Mouse (Mus musculus): ENCODE measurements around the gene Ear6. TPM values are rescaled to one million over a fixed set of nuclear protein-coding genes. Genes with fewer than 3 reads are reported as not detected.

Ear6 gene
- polyA plus RNA-seq, 1 experiment from 2014 or later, result not detected

- H3K4me3 ChIP-seq (ENCODE audit: control insufficient read depth in 1 of 2, insufficient read depth in 1 of 2, low read depth in 1 of 2, low read length in 2 of 2), result no peak overlapping the region
- H3K27ac ChIP-seq (replicated peaks in 1 of 2; ENCODE audit: control insufficient read depth in 1 of 2, insufficient read depth in 1 of 2, low read depth in 2 of 2, low read length in 2 of 2), result no peak overlapping the region
- no peaks in the 10 kb centered on the region for H3K27me3 ChIP-seq (ENCODE audit: control insufficient read depth, insufficient read depth, low read length)
- WGBS, result 79% methylated on average over 14 of the region's 14 CpGs
- no peak for ATAC-seq (ENCODE audit: insufficient number of reproducible peaks, insufficient read depth, low FRiP score, low read depth)
- peaks cover 26% of the 10 kb centered on the region for H3K36me3 ChIP-seq (ENCODE audit: control insufficient read depth, insufficient read depth, low read length)
- no peak overlapping the region for H3K4me2 ChIP-seq (ENCODE audit: low read length)
- peaks cover 7 to 13% of the 10 kb centered on the region in 2 experiments; a peak in 3 of 4 replicates for H3K4me1 ChIP-seq (ENCODE audit: control insufficient read depth in 2 of 2, insufficient read depth in 2 of 2, low read length in 2 of 2)
- no peaks in the 10 kb centered on the region for H3K9me3 ChIP-seq (ENCODE audit: control insufficient read depth, low read length)
- no peak overlapping the region for H3K9ac ChIP-seq (ENCODE audit: low read length)
Observed at GRCm38 (mm10) chr14:51895071-51895470, 41.6 kb downstream of the Ear6 start.

GRCm38 (mm10) chr14:51896019-51896418, 42.5 kb downstream of the Ear6 start:
- ATAC-seq (ENCODE audit: insufficient number of reproducible peaks, insufficient read depth, low FRiP score, low read depth), result no peak
- H3K4me1 ChIP-seq (ENCODE audit: control insufficient read depth in 2 of 2, insufficient read depth in 2 of 2, low read length in 2 of 2), result peaks cover 7 to 13% of the 10 kb centered on the region in 2 experiments; a peak in 3 of 4 replicates
- 68% methylated on average over 6 of the region's 6 CpGs for WGBS

GRCm38 (mm10) chr14:51896539-51897170, 43.2 kb downstream of the Ear6 start:
- no peak overlapping the region for H3K9ac ChIP-seq (ENCODE audit: low read length)

More at GRCm38 (mm10) chr14:51896019-51896418, 42.5 kb downstream of the Ear6 start:
- Histone ChIP-seq H3K9ac (ENCODE audit: low read length) (no peak overlapping the region), H3K4me2 (ENCODE audit: low read length) (no peak overlapping the region), H3K36me3 (ENCODE audit: control insufficient read depth, insufficient read depth, low read length) (peaks cover 16% of the 10 kb centered on the region), H3K27me3 (ENCODE audit: control insufficient read depth, insufficient read depth, low read length) (no peaks in the 10 kb centered on the region), H3K9me3 (ENCODE audit: control insufficient read depth, low read length) (no peaks in the 10 kb centered on the region), H3K4me3 (ENCODE audit: control insufficient read depth in 1 of 2, insufficient read depth in 1 of 2, low read depth in 1 of 2, low read length in 2 of 2) (no peak overlapping the region), H3K27ac (replicated peaks in 1 of 2; ENCODE audit: control insufficient read depth in 1 of 2, insufficient read depth in 1 of 2, low read depth in 2 of 2, low read length in 2 of 2) (no peak overlapping the region)

GRCm38 (mm10) chr14:51899351-51899750, 45.9 kb downstream of the Ear6 start:
- Histone ChIP-seq H3K36me3 (ENCODE audit: control insufficient read depth, insufficient read depth, low read length) (peaks cover 5% of the 10 kb centered on the region; the same call in 1 of the 2 replicates), H3K4me1 (ENCODE audit: control insufficient read depth in 2 of 2, insufficient read depth in 2 of 2, low read length in 2 of 2) (peaks cover 7% of the 10 kb centered on the region in 2 experiments), H3K9ac (ENCODE audit: low read length) (no peak overlapping the region), H3K27me3 (ENCODE audit: control insufficient read depth, insufficient read depth, low read length) (no peaks in the 10 kb centered on the region), H3K9me3 (ENCODE audit: control insufficient read depth, low read length) (no peaks in the 10 kb centered on the region), H3K4me2 (ENCODE audit: low read length) (no peak overlapping the region), H3K4me3 (ENCODE audit: control insufficient read depth in 1 of 2, insufficient read depth in 1 of 2, low read depth in 1 of 2, low read length in 2 of 2) (no peak overlapping the region), H3K27ac (replicated peaks in 1 of 2; ENCODE audit: control insufficient read depth in 1 of 2, insufficient read depth in 1 of 2, low read depth in 2 of 2, low read length in 2 of 2) (no peak overlapping the region)
- WGBS, result 92% methylated on average over 1 of the region's 1 CpGs
- ATAC-seq (ENCODE audit: insufficient number of reproducible peaks, insufficient read depth, low FRiP score, low read depth), result no peak

More at GRCm38 (mm10) chr14:51896539-51897170, 43.2 kb downstream of the Ear6 start:
- Histone ChIP-seq H3K9me3 (ENCODE audit: control insufficient read depth, low read length) (no peaks in the 10 kb centered on the region), H3K4me2 (ENCODE audit: low read length) (no peak overlapping the region), H3K27me3 (ENCODE audit: control insufficient read depth, insufficient read depth, low read length) (no peaks in the 10 kb centered on the region), H3K4me3 (ENCODE audit: control insufficient read depth in 1 of 2, insufficient read depth in 1 of 2, low read depth in 1 of 2, low read length in 2 of 2) (no peak overlapping the region), H3K27ac (replicated peaks in 1 of 2; ENCODE audit: control insufficient read depth in 1 of 2, insufficient read depth in 1 of 2, low read depth in 2 of 2, low read length in 2 of 2) (no peak overlapping the region), H3K4me1 (ENCODE audit: control insufficient read depth in 2 of 2, insufficient read depth in 2 of 2, low read length in 2 of 2) (peaks cover 7 to 13% of the 10 kb centered on the region in 2 experiments; a peak in 3 of 4 replicates), H3K36me3 (ENCODE audit: control insufficient read depth, insufficient read depth, low read length) (peaks cover 10% of the 10 kb centered on the region)
- 73% methylated on average over 8 of the region's 8 CpGs for WGBS
- ATAC-seq (ENCODE audit: insufficient number of reproducible peaks, insufficient read depth, low FRiP score, low read depth), result no peak

GRCm38 (mm10) chr14:51902806-51903710, 49.6 kb downstream of the Ear6 start:
- Histone ChIP-seq H3K4me2 (ENCODE audit: low read length) (no peak overlapping the region), H3K4me3 (ENCODE audit: control insufficient read depth in 1 of 2, insufficient read depth in 1 of 2, low read depth in 1 of 2, low read length in 2 of 2) (no peak overlapping the region), H3K27ac (replicated peaks in 1 of 2; ENCODE audit: control insufficient read depth in 1 of 2, insufficient read depth in 1 of 2, low read depth in 2 of 2, low read length in 2 of 2) (no peak overlapping the region; a peak in 1 of 4 replicates), H3K9me3 (ENCODE audit: control insufficient read depth, low read length) (no peaks in the 10 kb centered on the region), H3K9ac (ENCODE audit: low read length) (no peak overlapping the region), H3K4me1 (ENCODE audit: control insufficient read depth in 2 of 2, insufficient read depth in 2 of 2, low read length in 2 of 2) (peaks cover 18 to 22% of the 10 kb centered on the region in 2 experiments), H3K27me3 (ENCODE audit: control insufficient read depth, insufficient read depth, low read length) (no peaks in the 10 kb centered on the region), H3K36me3 (ENCODE audit: control insufficient read depth, insufficient read depth, low read length) (peaks cover 40% of the 10 kb centered on the region)
- 35% methylated on average over 9 of the region's 9 CpGs for WGBS
- peak; percentile 32; the same call in 1 of the 2 replicates for ATAC-seq (ENCODE audit: insufficient number of reproducible peaks, insufficient read depth, low FRiP score, low read depth)

GRCm38 (mm10) chr14:51903782-51904181, 50.3 kb downstream of the Ear6 start:
- Histone ChIP-seq H3K4me3 (ENCODE audit: control insufficient read depth in 1 of 2, insufficient read depth in 1 of 2, low read depth in 1 of 2, low read length in 2 of 2) (no peak overlapping the region), H3K9ac (ENCODE audit: low read length) (no peak overlapping the region), H3K27ac (replicated peaks in 1 of 2; ENCODE audit: control insufficient read depth in 1 of 2, insufficient read depth in 1 of 2, low read depth in 2 of 2, low read length in 2 of 2) (no peak overlapping the region; a peak in 1 of 4 replicates), H3K9me3 (ENCODE audit: control insufficient read depth, low read length) (no peaks in the 10 kb centered on the region), H3K36me3 (ENCODE audit: control insufficient read depth, insufficient read depth, low read length) (peaks cover 47% of the 10 kb centered on the region), H3K27me3 (ENCODE audit: control insufficient read depth, insufficient read depth, low read length) (no peaks in the 10 kb centered on the region), H3K4me2 (ENCODE audit: low read length) (no peak overlapping the region), H3K4me1 (ENCODE audit: control insufficient read depth in 2 of 2, insufficient read depth in 2 of 2, low read length in 2 of 2) (peaks cover 18 to 22% of the 10 kb centered on the region in 2 experiments)
- 81% methylated on average over 9 of the region's 9 CpGs for WGBS
- no peak for ATAC-seq (ENCODE audit: insufficient number of reproducible peaks, insufficient read depth, low FRiP score, low read depth)

Measured in heart, embryonic 14.5 days (tissue).